Mouse (Mus musculus) limb, embryonic 14.5 days (tissue): ENCODE data around the gene Pdia3. TPM values are rescaled to one million over a fixed set of nuclear protein-coding genes. Genes with fewer than 3 reads are reported as not detected.
A peak's percentile ranks its signal among the peaks of the same experiment; 100 is the strongest.

Experiments
- ATAC-seq: fragments of 200-750 bp; cut with Nextera tagmentation; 2 replicates; pipeline ENCODE4 v1.8.0; 2017; ENCODE audit warnings: low read depth, moderate number of reproducible peaks, moderate TSS enrichment; ENCODE audit not compliant: low FRiP score
- DNase-seq: peaks from one replicate; pipeline ENCODE4 v3.0.0-alpha.2; 2015; ENCODE audit warnings: low spot score
- H3K27ac ChIP-seq: fragments of 300-500 bp; sonication (generic); replicated peaks from 2 replicates; pipeline ENCODE4 v1.5.1; 2014; ENCODE audit warnings: low read depth, mild to moderate bottlenecking, low read length, moderate library complexity, mixed read lengths
- H3K27me3 ChIP-seq: fragments of 300-500 bp; sonication (generic); 2 replicates; pipeline ENCODE4 v1.6.1; 2014; ENCODE audit warnings: low read length, mixed read lengths; ENCODE audit not compliant: control insufficient read depth, insufficient read depth
- H3K36me3 ChIP-seq: fragments of 300-500 bp; sonication (generic); 2 replicates; pipeline ENCODE4 v1.6.1; 2014; ENCODE audit warnings: mild to moderate bottlenecking, low read length, moderate library complexity, mixed read lengths; ENCODE audit not compliant: control insufficient read depth, insufficient read depth
- H3K4me1 ChIP-seq: fragments of 300-500 bp; sonication (generic); 2 replicates; pipeline ENCODE4 v1.6.1; 2014; ENCODE audit warnings: antibody characterized with exemption, low read length, mixed read lengths; ENCODE audit not compliant: control insufficient read depth, insufficient read depth
- H3K4me2 ChIP-seq: fragments of 300-500 bp; sonication (generic); replicated peaks from 2 replicates; pipeline ENCODE4 v1.6.1; 2014; ENCODE audit warnings: low read depth, mild to moderate bottlenecking, low read length, moderate library complexity; ENCODE audit not compliant: severe bottlenecking
- H3K4me3 ChIP-seq: fragments of 300-500 bp; sonication (generic); replicated peaks from 2 replicates; pipeline ENCODE4 v1.5.1; 2014; ENCODE audit warnings: low read length
- H3K9ac ChIP-seq: fragments of 300-500 bp; sonication (generic); 2 replicates; pipeline ENCODE4 v1.6.1; 2014; ENCODE audit warnings: mild to moderate bottlenecking, low read depth, low read length, moderate library complexity; ENCODE audit not compliant: severe bottlenecking
- H3K9me3 ChIP-seq: fragments of 300-500 bp; sonication (generic); 2 replicates; pipeline ENCODE4 v1.6.1; 2016; ENCODE audit warnings: low read length; ENCODE audit not compliant: control insufficient read depth
- POLR2A ChIP-seq: fragments of 200-500 bp; IDR thresholded peaks from 2 replicates; pipeline ENCODE4 v1.8.0; 2012; ENCODE audit warnings: inconsistent platforms, mild to moderate bottlenecking, moderate library complexity, borderline replicate concordance; ENCODE audit not compliant: insufficient read depth, insufficient read length; ENCODE audit errors: extremely low read depth
- WGBS: fragments of 180-500 bp; shearing (Covaris S2); extraction: QIAGEN DNeasy Blood & Tissue Kit; methylation state at CpG from one replicate; pipeline ENCODE4 v1.1.7; 2014; 5-methylcytosine and 5-hydroxymethylcytosine counted together
- polyA plus RNA-seq, 2 experiments: library from polyadenylated mRNA; depleted of rRNA in 1 of 2; stranded (reverse) in 1 of 2; unstranded in 1 of 2; fragments of >200 nt; fragmentation: Nextera tagmentation in 1 of 2; extraction: Ambion mirVana in 1 of 2; gene quantifications; 2 replicates each; pipeline versions ENCODE4 v1.2.1 to v1.2.3; 2012 to 2014

Pdia3 gene
- polyA plus RNA-seq, 2 experiments: 416 to 523 TPM

GRCm38 (mm10) chr2:121434854-121435253 lies 21.3 kb downstream of the Pdia3 start:
- no peak overlapping the region for H3K27ac ChIP-seq
- ATAC-seq (no peak), DNase-seq (no peak)
- no peak overlapping the region for H3K4me3 ChIP-seq
- H3K36me3 ChIP-seq: peaks cover 94% of the 10 kb centered on the region
- TF ChIP-seq POLR2A: no peak
- no peak overlapping the region for H3K4me2 ChIP-seq
- WGBS: 100% methylated on average over 1 of the region's 1 CpGs
- H3K9ac ChIP-seq: no peak overlapping the region
- no peaks in the 10 kb centered on the region for H3K4me1 ChIP-seq
- no peaks in the 10 kb centered on the region for H3K9me3 ChIP-seq
- H3K27me3 ChIP-seq: no peaks in the 10 kb centered on the region

GRCm38 (mm10) chr2:121439746-121440145 lies 26.2 kb downstream of the Pdia3 start:
- peaks cover 12% of the 10 kb centered on the region; the same call in 1 of the 2 replicates for H3K4me1 ChIP-seq
- DNase-seq (no peak), ATAC-seq (no peak)
- no peak overlapping the region for H3K27ac ChIP-seq
- peaks cover 45% of the 10 kb centered on the region for H3K36me3 ChIP-seq
- no peak overlapping the region for H3K4me2 ChIP-seq
- H3K27me3 ChIP-seq: no peaks in the 10 kb centered on the region
- 71% methylated on average over 4 of the region's 4 CpGs for WGBS
- no peak overlapping the region for H3K4me3 ChIP-seq
- no peaks in the 10 kb centered on the region for H3K9me3 ChIP-seq
- H3K9ac ChIP-seq: no peak overlapping the region
- no peak for TF ChIP-seq POLR2A

GRCm38 (mm10) chr2:121440834-121441605 lies 27.4 kb downstream of the Pdia3 start:
- Histone ChIP-seq H3K4me2 (no peak overlapping the region; the same call in 1 of the 2 replicates), H3K9me3 (no peaks in the 10 kb centered on the region)
- TF ChIP-seq POLR2A: no peak

GRCm38 (mm10) chr2:121441800-121442199 lies 28.2 kb downstream of the Pdia3 start:
- H3K9me3 ChIP-seq: no peaks in the 10 kb centered on the region
- TF ChIP-seq POLR2A: no peak
- no peaks in the 10 kb centered on the region for H3K27me3 ChIP-seq
- no peak overlapping the region for H3K27ac ChIP-seq
- H3K4me1 ChIP-seq: peaks cover 12% of the 10 kb centered on the region; the same call in 1 of the 2 replicates
- ATAC-seq (no peak), DNase-seq (no peak)
- peaks cover 30% of the 10 kb centered on the region for H3K36me3 ChIP-seq
- H3K9ac ChIP-seq: peak overlapping the region; percentile 53
- WGBS: 7% methylated on average over 11 of the region's 11 CpGs
- peak overlapping the region; percentile 89 for H3K4me2 ChIP-seq
- peak overlapping the region; percentile 49 for H3K4me3 ChIP-seq

More at GRCm38 (mm10) chr2:121440834-121441605, 27.4 kb downstream of the Pdia3 start:
- ATAC-seq: no peak
- Histone ChIP-seq H3K36me3 (peaks cover 33% of the 10 kb centered on the region), H3K4me1 (peaks cover 12% of the 10 kb centered on the region; the same call in 1 of the 2 replicates), H3K9ac (no peak overlapping the region), H3K4me3 (no peak overlapping the region), H3K27ac (no peak overlapping the region), H3K27me3 (no peaks in the 10 kb centered on the region)
- no peak for DNase-seq
- WGBS: 61% methylated on average over 5 of the region's 5 CpGs

- Histone ChIP-seq H3K9me3 (no peaks in the 10 kb centered on the region), H3K27ac (no peak overlapping the region), H3K9ac (peak overlapping the region; percentile 53), H3K4me1 (peaks cover 12% of the 10 kb centered on the region; the same call in 1 of the 2 replicates), H3K4me2 (peak overlapping the region; percentile 89), H3K36me3 (peaks cover 23% of the 10 kb centered on the region), H3K27me3 (no peaks in the 10 kb centered on the region), H3K4me3 (peak overlapping the region; percentile 49)
- DNase-seq: no peak
- ATAC-seq: peak; percentile 58
- no peak for TF ChIP-seq POLR2A
- 2% methylated on average over 27 of the region's 30 CpGs for WGBS
Observed at GRCm38 (mm10) chr2:121442259-121443067, 28.9 kb downstream of the Pdia3 start.
